Mouse (Mus musculus) CH12.LX (cell line): ENCODE results near the gene Chpf2.

ENCODE experiments used
- CTCF ChIP-seq, 2 experiments: IDR thresholded peaks in 1 of 2; conservative IDR thresholded peaks in 1 of 2; 2 replicates each; pipeline ENCODE4 v1.5.1; 2011 to 2012; ENCODE audit warnings: low read depth in 2 of 2, low read length in 2 of 2, improper control_type of control experiment in 1 of 2, inconsistent platforms in 1 of 2, mild to moderate bottlenecking in 1 of 2, moderate library complexity in 1 of 2
- TBP ChIP-seq: conservative IDR thresholded peaks from 2 replicates; pipeline ENCODE4 v1.6.1; 2011; ENCODE audit warnings: low read depth, low read length, improper control_type of control experiment
- TCF12 ChIP-seq: IDR thresholded peaks from 2 replicates; pipeline ENCODE4 v1.6.1; 2014; ENCODE audit warnings: low read depth, mild to moderate bottlenecking, inconsistent platforms, low read length, improper control_type of control experiment

- TF ChIP-seq CTCF (conservative IDR thresholded peaks at IDR 0.05 in 1 of 2, IDR thresholded peaks at IDR 0.05 in 1 of 2; ENCODE audit: low read depth in 2 of 2, low read length in 2 of 2): no peak
- TF ChIP-seq TCF12: 0 out of 2 replicates have a peak, but pooled peaks have one; percentile 19
- TF ChIP-seq TBP: 0 out of 2 replicates have a peak, but pooled peaks have one; percentile 27
Observed at GRCm38 (mm10) chr5:24542643-24543042, 43.9 kb upstream of the Chpf2 start.
